Mouse (Mus musculus): ENCODE measurements around the gene Supt16.
A peak's percentile ranks its signal among the peaks of the same experiment; 100 is the strongest.

DNA sequence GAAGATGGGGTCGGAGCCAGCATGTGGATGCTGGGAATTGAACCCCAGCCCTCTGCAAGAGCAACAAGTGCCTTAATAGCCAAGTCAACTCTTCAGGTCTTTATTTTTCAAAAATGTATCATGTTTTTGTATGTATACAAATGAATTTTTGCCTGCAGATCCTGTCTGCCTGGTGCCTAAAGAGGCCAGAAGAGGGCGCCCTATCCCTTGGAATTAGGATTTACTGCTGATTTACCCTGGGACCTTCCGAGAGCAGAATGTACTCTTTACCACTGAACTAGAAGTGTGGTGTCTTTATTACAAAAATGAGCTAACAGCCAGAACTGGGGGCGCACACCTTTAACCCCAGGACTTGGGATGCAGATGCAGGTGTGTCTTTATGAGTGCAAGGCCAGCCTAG is 73.3 kb downstream of the Supt16 start:
- TF ChIP-seq CTCF (IDR thresholded peaks at IDR 0.05; ENCODE audit: low read depth) (peak; percentile 74), EP300 (IDR thresholded peaks at IDR 0.05; ENCODE audit: low read depth) (no peak)
